Comparison of ENCODE assay signal across 7 mouse cellular contexts in genomic region chr12:75734167-75734566, GRCm38 (mm10). TPM values are rescaled to one million over a fixed set of nuclear protein-coding genes. Genes with fewer than 3 reads are reported as not detected.
DNase-seq lines count a peak whose midpoint lies in the region; ATAC-seq lines count a peak whose summit lies in the region.

No protein-coding gene starts in this region.

- peak overlapping the region; percentile 78 for H3K9ac ChIP-seq in intestine, embryonic 14.5 days (ENCODE audit: low read length)
- H3K9ac ChIP-seq in midbrain, embryonic 14.5 days (replicated peaks; ENCODE audit: low read length) = peak overlapping the region; percentile 86; the same call in 1 of the 2 replicates

- H3K4me1 ChIP-seq in intestine, embryonic 14.5 days (replicated peaks; ENCODE audit: control insufficient read depth, insufficient read depth, low read length) = peaks cover 3% of the 10 kb centered on the region; the same call in 1 of the 2 replicates
- H3K4me1 ChIP-seq in midbrain, embryonic 14.5 days (ENCODE audit: control insufficient read depth, insufficient read depth, low read length) = peaks cover 14% of the 10 kb centered on the region

- WGBS in intestine, embryonic 14.5 days = 24% methylated on average over 10 of the region's 10 CpGs
- WGBS in midbrain, embryonic 14.5 days = 30% methylated on average over 10 of the region's 10 CpGs

- H3K4me2 ChIP-seq in intestine, embryonic 14.5 days (ENCODE audit: low read length) = peak overlapping the region; percentile 97
- peak overlapping the region; percentile 93 for H3K4me2 ChIP-seq in midbrain, embryonic 14.5 days (ENCODE audit: low read length)

- no peaks in the 10 kb centered on the region for H3K27me3 ChIP-seq in intestine, embryonic 14.5 days (replicated peaks; ENCODE audit: control insufficient read depth, insufficient read depth, low read length)
- no peaks in the 10 kb centered on the region for H3K27me3 ChIP-seq in midbrain, embryonic 14.5 days (ENCODE audit: control insufficient read depth, insufficient read depth, low read length)

- H3K9me3 ChIP-seq in intestine, embryonic 14.5 days (ENCODE audit: control insufficient read depth, low read length) = no peaks in the 10 kb centered on the region
- no peaks in the 10 kb centered on the region for H3K9me3 ChIP-seq in midbrain, embryonic 14.5 days (ENCODE audit: control insufficient read depth, low read length)

- DNase-seq in A20 (ENCODE audit: low read depth, low spot score) = peak; percentile 79
- DNase-seq in CD4-positive helper T cell, adult 2 months (ENCODE audit: low read depth, low spot score) = peak; percentile 41
- DNase-seq in intestine, embryonic 14.5 days (ENCODE audit: low spot score) = peak; percentile 60
- peak; percentile 31 for DNase-seq in midbrain, embryonic 14.5 days
- no peak for DNase-seq in right cerebral cortex, postnatal 25 days
- no peak for DNase-seq in right cerebral cortex, postnatal 4 days

- peak overlapping the region; percentile 56 for H3K4me3 ChIP-seq in intestine, embryonic 14.5 days (ENCODE audit: low read depth, low read length)
- H3K4me3 ChIP-seq in midbrain, embryonic 14.5 days (replicated peaks; ENCODE audit: low read depth, low read length) = peak overlapping the region; percentile 82

- no peaks in the 10 kb centered on the region for H3K36me3 ChIP-seq in intestine, embryonic 14.5 days (ENCODE audit: control insufficient read depth, insufficient read depth, low read length)
- no peaks in the 10 kb centered on the region for H3K36me3 ChIP-seq in midbrain, embryonic 14.5 days (ENCODE audit: control insufficient read depth, insufficient read depth, low read length)

- peak; percentile 52; the same call in 1 of the 2 replicates for ATAC-seq in erythroblast, adult 5-6 weeks (replicated peaks; ENCODE audit: low FRiP score, poor library complexity, severe bottlenecking)
- ATAC-seq in intestine, embryonic 14.5 days (replicated peaks; ENCODE audit: low FRiP score, low TSS enrichment, low read depth) = no peak
- ATAC-seq in midbrain, embryonic 14.5 days (ENCODE audit: low FRiP score, low TSS enrichment) = no peak

- H3K27ac ChIP-seq in intestine, embryonic 14.5 days (ENCODE audit: low read depth) = no peak overlapping the region
- no peak overlapping the region for H3K27ac ChIP-seq in midbrain, embryonic 14.5 days (replicated peaks; ENCODE audit: low read depth, low read length)

RNA-seq across cellular contexts. Expression of gene Sgpp1, which starts 1.4 kb away (rescaled TPM):
- total RNA-seq in erythroblast, adult 5-6 weeks (2015; ENCODE audit: low replicate concordance) = 44.0 and 44.1 TPM in 2 replicates
- 26.3 and 31.6 TPM in 2 replicates for total RNA-seq in erythroblast, adult 5-6 weeks (2017; ENCODE audit: low replicate concordance)
- polyA plus RNA-seq in intestine, embryonic 14.5 days (2014; fragmentation: Nextera tagmentation; extraction: Ambion mirVana) = 14.3 and 15.4 TPM in 2 replicates
- polyA plus RNA-seq in midbrain, embryonic 14.5 days (2014; fragmentation: Nextera tagmentation; extraction: Ambion mirVana) = 12.6 and 14.6 TPM in 2 replicates

Comparison
In these comparisons a context has a peak if more than half of its experiments do, and no peak if none do; other contexts are left out.
1. DNase-seq: peak in A20 (single experiment), CD4-positive helper T cell, adult 2 months (single experiment), intestine, embryonic 14.5 days (single experiment) and midbrain, embryonic 14.5 days (single experiment); none in right cerebral cortex, postnatal 25 days (single experiment) and right cerebral cortex, postnatal 4 days (single experiment).